ENCODE assay signal across 22 mouse cellular contexts in genomic region chr8:123929026-123929425, GRCm38 (mm10). TPM values are rescaled to one million over a fixed set of nuclear protein-coding genes. Genes with fewer than 3 reads are reported as not detected.
A peak's percentile ranks its signal among the peaks of the same experiment; 100 is the strongest.
DNase-seq lines count a peak whose midpoint lies in the region; ATAC-seq and TF ChIP-seq lines count a peak whose summit lies in the region.
"Had no signal": no experiment of that assay in that cellular context is flagged by ENCODE, and none has a peak within 500 bp of the region (broad histone marks: within the 10 kb centered on the region; RNA-seq: fewer than 3 reads in every experiment).

No protein-coding gene starts in this region.

- no peak for TF ChIP-seq POLR2A in kidney, adult 2 months (IDR thresholded peaks at IDR 0.05; ENCODE audit: low read depth, low read length)

- 0 out of 2 replicates have a peak overlapping the region, but pooled peaks have one; percentile 9 for H3K27ac ChIP-seq in intestine, postnatal 0 days (ENCODE audit: low read depth, low read length)
- H3K27ac ChIP-seq in intestine, embryonic 15.5 days, result no peak overlapping the region
- no peak overlapping the region for H3K27ac ChIP-seq in kidney, adult 2 months (ENCODE audit: insufficient read depth, low read depth, low read length)

- H3K36me3 ChIP-seq in intestine, postnatal 0 days (ENCODE audit: control insufficient read depth, insufficient read depth), result peaks cover 57% of the 10 kb centered on the region
- H3K36me3 ChIP-seq in intestine, embryonic 15.5 days, result peaks cover 28% of the 10 kb centered on the region
- no peaks in the 10 kb centered on the region; the same call in 1 of the 2 replicates for H3K36me3 ChIP-seq in kidney, adult 2 months (ENCODE audit: control insufficient read depth, insufficient read depth, low read length)

- H3K4me1 ChIP-seq in intestine, postnatal 0 days (replicated peaks; ENCODE audit: control insufficient read depth, insufficient read depth, low read length), result no peaks in the 10 kb centered on the region
- H3K4me1 ChIP-seq in intestine, embryonic 15.5 days (replicated peaks), result no peaks in the 10 kb centered on the region
- no peaks in the 10 kb centered on the region for H3K4me1 ChIP-seq in kidney, adult 2 months (ENCODE audit: control insufficient read depth, insufficient read depth, low read length)

- DNase-seq in kidney, adult 11 months, result peak; percentile 9
- DNase-seq in kidney, adult 18-20 months, result no peak
- DNase-seq in kidney, adult 2 months, result peak; percentile 15
- DNase-seq in kidney, postnatal 14 days, result no peak
- peak; percentile 63 for DNase-seq in yolk sac, embryonic 10.5 days (ENCODE audit: low spot score)
- DNase-seq in urinary bladder, postnatal 10 days (ENCODE audit: low spot score), result no peak
- DNase-seq: adrenal gland, adult 2 months; adrenal gland, adult 8-10 months; adrenal gland, postnatal 10 days; adrenal gland, postnatal 14 days; adrenal gland, postnatal 25 days; adrenal gland, postnatal 36 days; B cell, adult 2 months; cerebellum, adult 11 months; cerebellum, adult 11-12 months had no signal

- H3K4me2 ChIP-seq in intestine, postnatal 0 days (replicated peaks; ENCODE audit: low read depth), result no peak overlapping the region
- no peak overlapping the region for H3K4me2 ChIP-seq in intestine, embryonic 15.5 days (replicated peaks)

- H3K9ac ChIP-seq in intestine, postnatal 0 days (ENCODE audit: low read depth, low read length), result no peak overlapping the region
- no peak overlapping the region for H3K9ac ChIP-seq in intestine, embryonic 15.5 days

- no peak overlapping the region for H3K4me3 ChIP-seq in intestine, postnatal 0 days (ENCODE audit: low read depth, low read length)
- H3K4me3 ChIP-seq in intestine, embryonic 15.5 days (replicated peaks), result no peak overlapping the region
- no peak overlapping the region for H3K4me3 ChIP-seq in kidney, adult 2 months (ENCODE audit: insufficient read depth, low read depth, low read length)

- no peaks in the 10 kb centered on the region for H3K9me3 ChIP-seq in intestine, postnatal 0 days (ENCODE audit: control insufficient read depth)
- H3K9me3 ChIP-seq in intestine, embryonic 15.5 days, result no peaks in the 10 kb centered on the region
- H3K9me3 ChIP-seq: G1E had no signal

- TF ChIP-seq CTCF in intestine, postnatal 0 days (IDR thresholded peaks at IDR 0.05; ENCODE audit: low read depth), result no peak
- TF ChIP-seq CTCF in kidney, adult 2 months (conservative IDR thresholded peaks at IDR 0.05; ENCODE audit: insufficient read depth, insufficient read length, low read depth, low read length), result no peak

- whole genome bisulfite sequencing in intestine, postnatal 0 days, result 70% methylated on average over 7 of the region's 7 CpGs
- 92% methylated on average over 7 of the region's 7 CpGs for WGBS in intestine, embryonic 15.5 days
- WGBS in kidney, adult 2 months, result 78% methylated on average over 7 of the region's 7 CpGs

- no peaks in the 10 kb centered on the region for H3K27me3 ChIP-seq in intestine, postnatal 0 days (replicated peaks; ENCODE audit: control insufficient read depth, insufficient read depth, low read length)
- no peaks in the 10 kb centered on the region for H3K27me3 ChIP-seq in intestine, embryonic 15.5 days (replicated peaks)
- H3K27me3 ChIP-seq in kidney, adult 2 months (replicated peaks; ENCODE audit: control insufficient read depth, insufficient read depth, low read length), result no peaks in the 10 kb centered on the region
- H3K27me3 ChIP-seq: CH12.LX, Patski had no signal

- ATAC-seq in intestine, postnatal 0 days, result peak; percentile 55; the same call in 1 of the 2 replicates
- no peak for ATAC-seq in intestine, embryonic 15.5 days
- ATAC-seq: activated CD4-positive, CD25-positive, alpha-beta regulatory T cell, adult 4 months; CD4-positive, CD25-positive, alpha-beta regulatory T cell, adult 4 months; Patski had no signal

RNA-seq across cellular contexts. Expression of gene Nup133, which starts 20.0 kb away (rescaled TPM):
- 7.7 and 8.5 TPM in 2 replicates for polyA plus RNA-seq in intestine, postnatal 0 days (2015; fragmentation: Nextera tagmentation; extraction: Ambion mirVana)
- polyA plus RNA-seq in intestine, embryonic 15.5 days (2015; fragmentation: Nextera tagmentation; extraction: Ambion mirVana), result 29.4 and 34.0 TPM in 2 replicates
- 7.9 and 8.7 TPM in 2 replicates for polyA plus RNA-seq in kidney, adult 2 months (2012; rRNA removed)

RNA-seq across cellular contexts. Expression of gene Acta1, which starts 34.5 kb away (rescaled TPM):
- polyA plus RNA-seq in intestine, postnatal 0 days (2015; fragmentation: Nextera tagmentation; extraction: Ambion mirVana), result 2.7 and 7.6 TPM in 2 replicates
- 6.3 and 22.2 TPM in 2 replicates for polyA plus RNA-seq in intestine, embryonic 15.5 days (2015; fragmentation: Nextera tagmentation; extraction: Ambion mirVana)
- polyA plus RNA-seq in kidney, adult 2 months (2012; rRNA removed), result 1.3 and 665 TPM in 2 replicates

RNA-seq across cellular contexts. Expression of gene Abcb10, which starts 53.9 kb away (rescaled TPM):
- polyA plus RNA-seq in intestine, postnatal 0 days (2015; fragmentation: Nextera tagmentation; extraction: Ambion mirVana), result 10.7 and 11.9 TPM in 2 replicates
- 21.9 and 22.3 TPM in 2 replicates for polyA plus RNA-seq in intestine, embryonic 15.5 days (2015; fragmentation: Nextera tagmentation; extraction: Ambion mirVana)
- polyA plus RNA-seq in kidney, adult 2 months (2012; rRNA removed), result 16.4 and 16.5 TPM in 2 replicates

Comparison
In these comparisons a context has a peak if more than half of its experiments do, and no peak if none do; other contexts are left out.
1. DNase-seq: peak in kidney, adult 11 months (single experiment), kidney, adult 2 months (single experiment) and yolk sac, embryonic 10.5 days (single experiment); none in kidney, adult 18-20 months (single experiment), kidney, postnatal 14 days (single experiment) and urinary bladder, postnatal 10 days (single experiment).